Mouse (Mus musculus): ENCODE measurements around the gene Sec24a. TPM values are rescaled to one million over a fixed set of nuclear protein-coding genes. Genes with fewer than 3 reads are reported as not detected.
A peak's percentile ranks its signal among the peaks of the same experiment; 100 is the strongest.

The Sec24a gene
- polyA plus RNA-seq (2012; rRNA removed), result 11.0 and 12.3 TPM in 2 replicates

- H3K27me3 ChIP-seq (ENCODE audit: control insufficient read depth, insufficient read depth, low read length), result no peaks in the 10 kb centered on the region
- H3K4me1 ChIP-seq (ENCODE audit: control insufficient read depth, insufficient read depth, low read length), result no peaks in the 10 kb centered on the region
- DNase-seq, result peak; percentile 83 to 88
- peak; percentile 84 for TF ChIP-seq POLR2A (IDR thresholded peaks at IDR 0.05; ENCODE audit: borderline replicate concordance, insufficient read depth, low read length)
- no peak for TF ChIP-seq CTCF (IDR thresholded peaks at IDR 0.05; ENCODE audit: borderline replicate concordance, insufficient read depth, low read depth, low read length)
- WGBS, result 2% methylated on average over 30 of the region's 30 CpGs
- peak within 1 kb of the TSS; percentile 72 for H3K4me3 ChIP-seq (replicated peaks; ENCODE audit: insufficient read depth, low read depth, low read length)
- H3K27ac ChIP-seq (ENCODE audit: insufficient read depth, low read length), result peak within 1 kb of the TSS; percentile 41; the same call in 1 of the 2 replicates
Observed at GRCm38 (mm10) chr11:51763213-51763907, at the start of gene Sec24a, which contains the start of gene Sar1b. Gene Sec24a (minus strand): TSS chr11:51763634. Gene Sar1b (plus strand): TSS chr11:51763687.

GRCm38 (mm10) chr11:51812022-51812546 is 48.6 kb upstream of the Sec24a start:
- Histone ChIP-seq H3K27ac (ENCODE audit: insufficient read depth, low read length) (no peak overlapping the region), H3K27me3 (ENCODE audit: control insufficient read depth, insufficient read depth, low read length) (no peaks in the 10 kb centered on the region), H3K4me3 (replicated peaks; ENCODE audit: insufficient read depth, low read depth, low read length) (no peak overlapping the region), H3K4me1 (ENCODE audit: control insufficient read depth, insufficient read depth, low read length) (no peaks in the 10 kb centered on the region)
- DNase-seq, result no peak
- no peak for TF ChIP-seq POLR2A (IDR thresholded peaks at IDR 0.05; ENCODE audit: borderline replicate concordance, insufficient read depth, low read length)
- no peak for TF ChIP-seq CTCF (IDR thresholded peaks at IDR 0.05; ENCODE audit: borderline replicate concordance, insufficient read depth, low read depth, low read length)
- 91% methylated on average over 8 of the region's 8 CpGs for WGBS

GRCm38 (mm10) chr11:51811230-51811629 is 47.8 kb upstream of the Sec24a start:
- TF ChIP-seq POLR2A (IDR thresholded peaks at IDR 0.05; ENCODE audit: borderline replicate concordance, insufficient read depth, low read length), result no peak
- peak; percentile 43; the same call in 1 of the 2 replicates for TF ChIP-seq CTCF (IDR thresholded peaks at IDR 0.05; ENCODE audit: borderline replicate concordance, insufficient read depth, low read depth, low read length)
- WGBS, result 89% methylated on average over 4 of the region's 4 CpGs
- Histone ChIP-seq H3K4me3 (replicated peaks; ENCODE audit: insufficient read depth, low read depth, low read length) (no peak overlapping the region), H3K4me1 (ENCODE audit: control insufficient read depth, insufficient read depth, low read length) (no peaks in the 10 kb centered on the region), H3K27me3 (ENCODE audit: control insufficient read depth, insufficient read depth, low read length) (no peaks in the 10 kb centered on the region), H3K27ac (ENCODE audit: insufficient read depth, low read length) (no peak overlapping the region)
- DNase-seq, result no peak

GRCm38 (mm10) chr11:51809632-51810224 is 46.3 kb upstream of the Sec24a start:
- no peaks in the 10 kb centered on the region for H3K27me3 ChIP-seq (ENCODE audit: control insufficient read depth, insufficient read depth, low read length)
- no peaks in the 10 kb centered on the region for H3K4me1 ChIP-seq (ENCODE audit: control insufficient read depth, insufficient read depth, low read length)
- 63% methylated on average over 6 of the region's 6 CpGs for WGBS
- TF ChIP-seq CTCF (IDR thresholded peaks at IDR 0.05; ENCODE audit: borderline replicate concordance, insufficient read depth, low read depth, low read length), result no peak
- TF ChIP-seq POLR2A (IDR thresholded peaks at IDR 0.05; ENCODE audit: borderline replicate concordance, insufficient read depth, low read length), result no peak
- DNase-seq, result no peak
- H3K27ac ChIP-seq (ENCODE audit: insufficient read depth, low read length), result no peak overlapping the region
- no peak overlapping the region for H3K4me3 ChIP-seq (replicated peaks; ENCODE audit: insufficient read depth, low read depth, low read length)

GRCm38 (mm10) chr11:51807108-51807879 is 43.9 kb upstream of the Sec24a start:
- no peak for TF ChIP-seq POLR2A (IDR thresholded peaks at IDR 0.05; ENCODE audit: borderline replicate concordance, insufficient read depth, low read length)
- TF ChIP-seq CTCF (IDR thresholded peaks at IDR 0.05; ENCODE audit: borderline replicate concordance, insufficient read depth, low read depth, low read length), result no peak
- DNase-seq, result no peak

GRCm38 (mm10) chr11:51805221-51805981 is 42.0 kb upstream of the Sec24a start:
- Histone ChIP-seq H3K4me1 (ENCODE audit: control insufficient read depth, insufficient read depth, low read length) (no peaks in the 10 kb centered on the region), H3K27me3 (ENCODE audit: control insufficient read depth, insufficient read depth, low read length) (no peaks in the 10 kb centered on the region), H3K27ac (ENCODE audit: insufficient read depth, low read length) (peak overlapping the region; percentile 22), H3K4me3 (replicated peaks; ENCODE audit: insufficient read depth, low read depth, low read length) (peak overlapping the region; percentile 94)
- no peak for TF ChIP-seq CTCF (IDR thresholded peaks at IDR 0.05; ENCODE audit: borderline replicate concordance, insufficient read depth, low read depth, low read length)
- peak; percentile 86; the same call in 1 of the 2 replicates for TF ChIP-seq POLR2A (IDR thresholded peaks at IDR 0.05; ENCODE audit: borderline replicate concordance, insufficient read depth, low read length)
- WGBS, result 13% methylated on average over 17 of the region's 17 CpGs
- peak; percentile 71 to 85 for DNase-seq

More at GRCm38 (mm10) chr11:51807108-51807879, 43.9 kb upstream of the Sec24a start:
- Histone ChIP-seq H3K4me3 (replicated peaks; ENCODE audit: insufficient read depth, low read depth, low read length) (no peak overlapping the region), H3K4me1 (ENCODE audit: control insufficient read depth, insufficient read depth, low read length) (no peaks in the 10 kb centered on the region), H3K27me3 (ENCODE audit: control insufficient read depth, insufficient read depth, low read length) (no peaks in the 10 kb centered on the region), H3K27ac (ENCODE audit: insufficient read depth, low read length) (no peak overlapping the region)
- 56% methylated on average over 13 of the region's 13 CpGs for WGBS
